Mouse (Mus musculus): ENCODE data around the gene Gng7. TPM values are rescaled to one million over a fixed set of nuclear protein-coding genes. Genes with fewer than 3 reads are reported as not detected.
A peak's percentile ranks its signal among the peaks of the same experiment; 100 is the strongest.

Gene Gng7
- total and polyA plus RNA-seq, 3 experiments = 0.50 to 0.68 (median 0.63) TPM

- intact Hi-C loops (cut with DNase I) = loop anchor here (1.0 to 5.0 kb wide), 2 partner anchors 25 to 44 kb away; no protein-coding TSS in a partner anchor
- Histone ChIP-seq H3K27me3 (ENCODE audit: control insufficient read depth, insufficient read depth, low read length) (no peaks in the 10 kb centered on the region), H3K4me1 (ENCODE audit: control insufficient read depth, insufficient read depth, low read length) (peaks cover 1% of the 10 kb centered on the region; the same call in 1 of the 2 replicates), H3K36me3 (ENCODE audit: control insufficient read depth, insufficient read depth, low read length) (no peaks in the 10 kb centered on the region), H3K27ac (no peak overlapping the region), H3K79me2 (replicated peaks; ENCODE audit: control insufficient read depth, insufficient read depth, low read length) (peaks cover 3% of the 10 kb centered on the region), H3K9ac (ENCODE audit: low read depth, low read length) (no peak overlapping the region), H3K4me3 (no peak overlapping the region)
- 28% methylated on average over 13 of the region's 13 CpGs for WGBS
- DNase-seq = peak; percentile 63 to 77
- TF ChIP-seq POLR2A (IDR thresholded peaks at IDR 0.05; ENCODE audit: insufficient read depth, low read depth, low read length) (no peak), EP300 (IDR thresholded peaks at IDR 0.05; ENCODE audit: insufficient read depth, low read depth, low read length) (0 out of 2 replicates have a peak, but pooled peaks have one; percentile 59), CTCF (IDR thresholded peaks at IDR 0.05) (peak; percentile 95)
Observed at GRCm38 (mm10) chr10:81041458-81042175, 26.9 kb upstream of the Gng7 start.

DNA sequence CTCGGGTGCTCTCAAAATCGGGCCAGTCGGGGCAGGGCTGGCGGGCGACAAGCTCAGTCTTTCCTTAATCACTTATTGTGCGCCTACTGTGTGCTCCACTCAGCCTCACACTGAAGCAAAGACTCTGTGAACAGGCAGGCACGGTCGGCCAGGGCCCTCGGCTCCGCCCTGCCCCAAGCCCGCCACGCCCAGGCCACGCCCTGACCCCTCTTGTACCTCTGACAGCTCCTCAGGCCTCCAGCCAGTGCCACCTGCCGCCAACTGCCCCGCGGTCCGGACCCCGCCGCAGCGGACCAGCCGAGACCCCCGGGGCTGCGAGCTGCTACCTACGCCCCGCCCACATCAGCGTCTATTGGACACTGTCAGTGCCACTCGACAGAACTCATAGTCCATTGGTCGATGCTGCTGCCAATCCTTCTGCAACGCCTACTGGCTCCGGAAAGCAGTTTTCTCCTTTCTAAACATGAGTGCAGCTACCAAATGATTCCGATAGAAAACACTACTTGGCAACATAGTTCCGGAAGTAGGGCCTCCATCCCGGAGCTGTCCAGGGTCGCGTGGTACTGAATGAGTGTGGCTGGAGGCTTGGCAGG lies 22.3 kb upstream of the Gng7 start, which contains the start of gene Slc39a3:
Gene Slc39a3, minus strand, starts transcription at position 439 of the 593 bp plus-strand sequence.
- intact Hi-C loops (cut with DNase I) = no loop called here
- Histone ChIP-seq H3K4me1 (ENCODE audit: control insufficient read depth, insufficient read depth, low read length) (peaks cover 1% of the 10 kb centered on the region; the same call in 1 of the 2 replicates), H3K36me3 (ENCODE audit: control insufficient read depth, insufficient read depth, low read length) (no peaks in the 10 kb centered on the region), H3K4me3 (peak within 1 kb of the TSS; percentile 100), H3K27me3 (ENCODE audit: control insufficient read depth, insufficient read depth, low read length) (no peaks in the 10 kb centered on the region), H3K27ac (peak within 1 kb of the TSS; percentile 87), H3K9ac (ENCODE audit: low read depth, low read length) (peak within 1 kb of the TSS; percentile 95), H3K79me2 (replicated peaks; ENCODE audit: control insufficient read depth, insufficient read depth, low read length) (peaks cover 3% of the 10 kb centered on the region)
- WGBS = under 1% methylated on average over 35 of the region's 35 CpGs
- TF ChIP-seq POLR2A (IDR thresholded peaks at IDR 0.05; ENCODE audit: insufficient read depth, low read depth, low read length) = peak; percentile 70
- peak; percentile 82 for TF ChIP-seq EP300 (IDR thresholded peaks at IDR 0.05; ENCODE audit: insufficient read depth, low read depth, low read length)
- TF ChIP-seq CTCF (IDR thresholded peaks at IDR 0.05) = peak; percentile 14; the same call in 1 of the 2 replicates
- DNase-seq = peak; percentile 98 to 100

- Histone ChIP-seq H3K79me2 (replicated peaks; ENCODE audit: control insufficient read depth, insufficient read depth, low read length) (peaks cover 3% of the 10 kb centered on the region), H3K9ac (ENCODE audit: low read depth, low read length) (no peak overlapping the region)
- TF ChIP-seq CTCF (IDR thresholded peaks at IDR 0.05) (peak; percentile 56), EP300 (IDR thresholded peaks at IDR 0.05; ENCODE audit: insufficient read depth, low read depth, low read length) (no peak), POLR2A (IDR thresholded peaks at IDR 0.05; ENCODE audit: insufficient read depth, low read depth, low read length) (no peak)
Observed at GRCm38 (mm10) chr10:81036251-81036650, 21.5 kb upstream of the Gng7 start.

DNA sequence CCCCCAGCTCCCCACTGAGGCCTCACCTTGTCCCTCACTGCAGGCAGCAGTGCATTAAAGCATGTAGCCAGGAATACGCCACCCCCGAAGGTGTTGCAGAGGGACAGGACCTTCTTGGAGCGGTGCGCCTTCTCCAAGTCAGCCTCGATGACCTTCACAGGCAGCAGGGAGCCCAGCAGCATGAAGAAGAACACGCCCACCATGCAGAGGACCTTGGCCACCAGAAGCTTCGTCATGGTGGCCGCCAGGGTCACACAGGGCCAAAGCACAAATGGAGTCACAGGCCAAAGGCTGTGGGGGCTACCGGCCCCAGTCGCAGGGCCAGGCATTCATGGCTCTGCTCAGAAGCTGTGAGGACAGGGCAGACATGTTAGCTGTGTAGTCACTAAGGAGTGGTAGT lies 18.8 kb upstream of the Gng7 start:
- intact Hi-C loops (cut with DNase I) = no loop called here

More at GRCm38 (mm10) chr10:81036251-81036650, 21.5 kb upstream of the Gng7 start:
- Histone ChIP-seq H3K27me3 (ENCODE audit: control insufficient read depth, insufficient read depth, low read length) (no peaks in the 10 kb centered on the region), H3K4me3 (no peak overlapping the region), H3K36me3 (ENCODE audit: control insufficient read depth, insufficient read depth, low read length) (no peaks in the 10 kb centered on the region), H3K4me1 (ENCODE audit: control insufficient read depth, insufficient read depth, low read length) (peaks cover 1% of the 10 kb centered on the region; the same call in 1 of the 2 replicates), H3K27ac (no peak overlapping the region)
- WGBS = 77% methylated on average over 7 of the region's 7 CpGs
- intact Hi-C loops (cut with DNase I) = no loop called here
- no peak for DNase-seq

DNA sequence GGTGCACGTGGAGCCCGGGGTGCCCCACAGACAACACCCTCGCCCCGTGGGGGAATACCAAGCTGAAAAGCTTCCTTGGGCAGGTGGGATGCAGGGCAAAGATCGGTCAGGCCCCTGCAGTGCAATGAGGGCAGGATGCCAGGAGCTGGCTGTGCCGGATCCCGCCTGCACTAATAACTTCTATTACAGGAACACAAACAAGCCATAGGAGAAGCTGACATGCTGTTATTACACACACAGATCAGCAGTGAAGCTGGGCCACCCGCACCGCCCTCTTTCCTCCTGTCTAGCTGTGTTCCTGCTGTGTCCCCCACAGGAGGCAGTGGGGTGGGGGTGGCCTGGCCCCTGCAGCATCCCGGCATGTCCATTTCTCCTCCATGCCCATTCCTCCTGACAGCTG lies 14.3 kb upstream of the Gng7 start:
- Histone ChIP-seq H3K79me2 (replicated peaks; ENCODE audit: control insufficient read depth, insufficient read depth, low read length) (no peaks in the 10 kb centered on the region), H3K9ac (ENCODE audit: low read depth, low read length) (no peak overlapping the region), H3K4me3 (no peak overlapping the region), H3K27me3 (ENCODE audit: control insufficient read depth, insufficient read depth, low read length) (peaks cover 4% of the 10 kb centered on the region; the same call in 1 of the 2 replicates), H3K27ac (no peak overlapping the region), H3K4me1 (ENCODE audit: control insufficient read depth, insufficient read depth, low read length) (peaks cover 2% of the 10 kb centered on the region; the same call in 1 of the 2 replicates), H3K36me3 (ENCODE audit: control insufficient read depth, insufficient read depth, low read length) (no peaks in the 10 kb centered on the region)
- no peak for TF ChIP-seq CTCF (IDR thresholded peaks at IDR 0.05)
- no peak for TF ChIP-seq POLR2A (IDR thresholded peaks at IDR 0.05; ENCODE audit: insufficient read depth, low read depth, low read length)
- no peak for TF ChIP-seq EP300 (IDR thresholded peaks at IDR 0.05; ENCODE audit: insufficient read depth, low read depth, low read length)
- intact Hi-C loops (cut with DNase I) = no loop called here
- 64% methylated on average over 10 of the region's 10 CpGs for WGBS
- no peak for DNase-seq

More for the DNA sequence above, 18.8 kb upstream of the Gng7 start:
- H3K4me3 ChIP-seq = no peak overlapping the region
- no peak for DNase-seq
- no peaks in the 10 kb centered on the region for H3K36me3 ChIP-seq (ENCODE audit: control insufficient read depth, insufficient read depth, low read length)
- 82% methylated on average over 10 of the region's 10 CpGs for WGBS
- H3K27ac ChIP-seq = no peak overlapping the region
- H3K9ac ChIP-seq (ENCODE audit: low read depth, low read length) = no peak overlapping the region
- TF ChIP-seq POLR2A (IDR thresholded peaks at IDR 0.05; ENCODE audit: insufficient read depth, low read depth, low read length) = no peak
- no peak for TF ChIP-seq CTCF (IDR thresholded peaks at IDR 0.05)
- no peak for TF ChIP-seq EP300 (IDR thresholded peaks at IDR 0.05; ENCODE audit: insufficient read depth, low read depth, low read length)
- peaks cover 1% of the 10 kb centered on the region; the same call in 1 of the 2 replicates for H3K4me1 ChIP-seq (ENCODE audit: control insufficient read depth, insufficient read depth, low read length)
- peaks cover 3% of the 10 kb centered on the region for H3K79me2 ChIP-seq (replicated peaks; ENCODE audit: control insufficient read depth, insufficient read depth, low read length)
- H3K27me3 ChIP-seq (ENCODE audit: control insufficient read depth, insufficient read depth, low read length) = no peaks in the 10 kb centered on the region
